Mouse (Mus musculus) large intestine, adult 2 months (tissue): ENCODE data around the gene Dera. TPM values are rescaled to one million over a fixed set of nuclear protein-coding genes. Genes with fewer than 3 reads are reported as not detected.

Experiments used
- DNase-seq: peaks from one replicate; pipeline ENCODE4 v3.0.0-alpha.2; 2012; ENCODE audit warnings: low read depth, low spot score
- WGBS: fragments of 180-500 bp; shearing (Covaris S2); methylation state at CpG from one replicate; pipeline ENCODE4 v1.1.7; 2018; 5-methylcytosine and 5-hydroxymethylcytosine counted together
- polyA plus RNA-seq: library from polyadenylated mRNA; depleted of rRNA; stranded (reverse); fragments of >200 nt; gene quantifications from 2 replicates; pipeline ENCODE4 v1.2.3, GENCODE M21; 2012

Dera gene
- polyA plus RNA-seq, 1 experiment: 35.8 TPM

- DNase-seq: no peak
- WGBS: 76% methylated on average over 12 of the region's 12 CpGs
These were observed 49.2 kb downstream of the Dera start for GRCm38 (mm10) chr6:137803456-137804005.

GRCm38 (mm10) chr6:137804121-137804520, 49.8 kb downstream of the Dera start:
- WGBS: 87% methylated on average over 7 of the region's 7 CpGs
- DNase-seq: no peak

GRCm38 (mm10) chr6:137804606-137805005, 50.3 kb downstream of the Dera start:
- 88% methylated on average over 9 of the region's 9 CpGs for WGBS
- no peak for DNase-seq

GRCm38 (mm10) chr6:137806342-137806741, 52.0 kb downstream of the Dera start:
- no peak for DNase-seq
- 92% methylated on average over 3 of the region's 3 CpGs for WGBS

- 72% methylated on average over 8 of the region's 8 CpGs for WGBS
- no peak for DNase-seq
These were observed 52.5 kb downstream of the Dera start for GRCm38 (mm10) chr6:137806806-137807205.

- 79% methylated on average over 6 of the region's 6 CpGs for WGBS
- no peak for DNase-seq
These were observed 53.0 kb downstream of the Dera start for GRCm38 (mm10) chr6:137807296-137807695.

GRCm38 (mm10) chr6:137808706-137809105, 54.4 kb downstream of the Dera start:
- 83% methylated on average over 6 of the region's 6 CpGs for WGBS
- DNase-seq: no peak

- no peak for DNase-seq
- 56% methylated on average over 5 of the region's 5 CpGs for WGBS
These were observed 55.8 kb downstream of the Dera start for GRCm38 (mm10) chr6:137810136-137810535.

- 85% methylated on average over 1 of the region's 1 CpGs for WGBS
These were observed 59.7 kb downstream of the Dera start for GRCm38 (mm10) chr6:137814006-137814405.

GRCm38 (mm10) chr6:137816508-137816907, 62.2 kb downstream of the Dera start:
- 87% methylated on average over 9 of the region's 9 CpGs for WGBS
- DNase-seq: no peak

More at GRCm38 (mm10) chr6:137814006-137814405, 59.7 kb downstream of the Dera start:
- DNase-seq: no peak

- 79% methylated on average over 5 of the region's 5 CpGs for WGBS
- DNase-seq: no peak
These were observed 68.2 kb downstream of the Dera start for GRCm38 (mm10) chr6:137822550-137822949.

- 91% methylated on average over 7 of the region's 7 CpGs for WGBS
These were observed 70.0 kb downstream of the Dera start for GRCm38 (mm10) chr6:137824046-137825021.

GRCm38 (mm10) chr6:137825022-137825613, 70.8 kb downstream of the Dera start:
- 91% methylated on average over 5 of the region's 5 CpGs for WGBS
- no peak for DNase-seq

More at GRCm38 (mm10) chr6:137824046-137825021, 70.0 kb downstream of the Dera start:
- DNase-seq: no peak

- 90% methylated on average over 12 of the region's 12 CpGs for WGBS
- DNase-seq: no peak
These were observed 74.9 kb downstream of the Dera start for GRCm38 (mm10) chr6:137829056-137829776.

- DNase-seq: no peak
- WGBS: 92% methylated on average over 13 of the region's 13 CpGs
These were observed 82.5 kb downstream of the Dera start for GRCm38 (mm10) chr6:137836799-137837198.

GRCm38 (mm10) chr6:137843337-137843736, 89.0 kb downstream of the Dera start:
- WGBS: 73% methylated on average over 3 of the region's 3 CpGs
- DNase-seq: no peak

GRCm38 (mm10) chr6:137857198-137858194, 103.2 kb downstream of the Dera start:
- 83% methylated on average over 10 of the region's 10 CpGs for WGBS
- no peak for DNase-seq

- DNase-seq: no peak
- 86% methylated on average over 7 of the region's 7 CpGs for WGBS
These were observed 115.7 kb downstream of the Dera start for GRCm38 (mm10) chr6:137869903-137870580.
